Mouse (Mus musculus) gastrocnemius, postnatal 36 days (tissue): ENCODE data around the gene Hist1h1c. TPM values are rescaled to one million over a fixed set of nuclear protein-coding genes. Genes with fewer than 3 reads are reported as not detected.

ENCODE experiments used
- DNase-seq, 2 experiments: peaks; one replicate each; pipeline ENCODE4 v3.0.0; 2022
- intact Hi-C: fragments of 180-260 bp; cut with DNase I; formaldehyde crosslinking; loops from one replicate; pipeline ENCODE4 v1.15.1; 2025
- microRNA-seq, 2 experiments: library from miRNA; unstranded; fragments of <30 nt; microRNA quantifications; one replicate each; pipeline ENCODE4 v1.2.0; 2021
- total RNA-seq, 2 experiments: library from RNA; stranded (reverse); gene quantifications; 2 replicates each; pipeline ENCODE4 v1.2.3; 2021

Hist1h1c gene
- total RNA-seq, 2 experiments from 2014 or later: 188 to 225 TPM

DNA sequence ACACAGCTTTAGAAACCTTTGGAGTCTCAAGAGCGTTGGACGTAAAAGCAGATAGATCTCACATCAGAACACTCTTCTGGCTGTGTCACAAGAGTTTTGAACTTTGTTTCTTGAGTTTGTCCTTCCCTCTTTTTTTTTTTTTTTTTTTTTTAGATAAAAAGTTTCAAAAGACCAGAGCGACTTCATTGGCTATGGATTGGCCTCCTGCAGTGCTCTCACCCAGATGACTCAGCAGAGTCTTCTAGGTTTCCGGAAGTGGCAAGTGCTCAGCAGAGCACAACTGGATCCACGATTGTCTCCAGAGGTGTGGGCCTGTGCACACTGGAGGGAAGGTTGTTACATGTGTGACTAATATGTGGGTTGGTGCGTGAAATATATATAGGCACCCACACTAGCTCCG, 39.7 kb downstream of the Hist1h1c start:
- DNase-seq: no peak
- intact Hi-C loops: no loop called here

- DNase-seq: no peak
- intact Hi-C loops: no loop called here
Measured at GRCm38 (mm10) chr13:23779025-23779424, 40.4 kb downstream of the Hist1h1c start.

Small RNA genes lying within 50 kb of the gene (microRNA-seq; reads per million reads assigned to microRNA genes)
- gene Gm44314: 0 reads per million in 2 experiments
- gene Gm44484: 0 reads per million in 2 experiments

Other genes with a start within 250 kb of the Hist1h1c start
- not detected for gene Btn2a2, start 250.0 kb upstream of the Hist1h1c start, total RNA-seq
- gene Hist1h4h, start 207.8 kb upstream of the Hist1h1c start, total RNA-seq: 100 to 1,000 TPM; 130 to 153 TPM
- gene Hist1h2af, start 204.9 kb upstream of the Hist1h1c start, total RNA-seq: 10 to 100 TPM in 1 of 2 experiments, 1 to 10 TPM in 1; 7.7 to 11.5 TPM
- gene Hist1h3g, start 203.4 kb upstream of the Hist1h1c start, total RNA-seq: 1 to 10 TPM; 2.8 to 5.0 TPM
- 1 to 10 TPM; 1.7 to 2.1 TPM for gene Hist1h2bh, start 195.4 kb upstream of the Hist1h1c start, total RNA-seq
- gene Hist1h3f, start 194.8 kb upstream of the Hist1h1c start, total RNA-seq: 1 to 10 TPM; 5.5 to 6.4 TPM
- 10 to 100 TPM; 12.5 to 22.4 TPM for gene Hist1h4f, start 187.2 kb upstream of the Hist1h1c start, total RNA-seq
- 1 to 10 TPM; 1.6 to 2.0 TPM for gene Hist1h1d, start 185.5 kb upstream of the Hist1h1c start, total RNA-seq
- 10 to 100 TPM; 11.9 to 17.0 TPM for gene Hist1h3e, start 176.4 kb upstream of the Hist1h1c start, total RNA-seq
- 1 to 10 TPM; 1.6 to 2.8 TPM for gene Hist1h2ae, start 167.6 kb upstream of the Hist1h1c start, total RNA-seq
- 10 to 100 TPM; 15.3 to 21.1 TPM for gene Hist1h2bg, start 167.4 kb upstream of the Hist1h1c start, total RNA-seq
- gene Hist1h2bf, start 164.6 kb upstream of the Hist1h1c start, total RNA-seq: 1 to 10 TPM; 7.5 to 8.5 TPM
- 1 to 10 TPM; 1.2 to 2.2 TPM for gene Hist1h2ad, start 164.4 kb upstream of the Hist1h1c start, total RNA-seq
- 1 to 10 TPM; 2.8 to 4.8 TPM for gene Hist1h3d, start 163.0 kb upstream of the Hist1h1c start, total RNA-seq
- gene Hist1h4d, start 157.2 kb upstream of the Hist1h1c start, total RNA-seq: 10 to 100 TPM; 39.6 to 39.7 TPM
- gene Hist1h2be, start 117.7 kb upstream of the Hist1h1c start, total RNA-seq: 10 to 100 TPM; 16.6 to 18.7 TPM
- 10 to 100 TPM; 42.9 to 50.8 TPM for gene Hist1h1e, start 116.2 kb upstream of the Hist1h1c start, total RNA-seq
- 1 to 10 TPM; 1.3 to 1.4 TPM for gene Hist1h2ac, start 54.9 kb upstream of the Hist1h1c start, total RNA-seq
- gene Hist1h2bc, start 54.6 kb upstream of the Hist1h1c start, total RNA-seq: 10 to 100 TPM; 65.6 to 72.3 TPM
- not detected for gene Hist1h1t, start 43.0 kb upstream of the Hist1h1c start, total RNA-seq
- gene Hist1h4c, start 40.4 kb upstream of the Hist1h1c start, total RNA-seq: 10 to 100 TPM; 62.8 to 75.7 TPM
- 10 to 100 TPM; 17.6 to 27.0 TPM for gene Hfe, start 28.0 kb upstream of the Hist1h1c start, total RNA-seq
- gene Hist1h3c, start 6.8 kb downstream of the Hist1h1c start, total RNA-seq: 1 to 10 TPM; 4.5 to 4.6 TPM
- gene Hist1h2bb, start 7.9 kb downstream of the Hist1h1c start, total RNA-seq: 1 to 10 TPM; 5.1 to 7.0 TPM
- gene Hist1h2ab, start 12.3 kb downstream of the Hist1h1c start, total RNA-seq: 10 to 100 TPM in 1 of 2 experiments, 1 to 10 TPM in 1; 9.4 to 10.3 TPM
- gene Hist1h3b, start 13.5 kb downstream of the Hist1h1c start, total RNA-seq: 10 to 100 TPM; 14.2 to 14.3 TPM
- gene Hist1h4b, start 18.2 kb downstream of the Hist1h1c start, total RNA-seq: 1 to 10 TPM; 5.8 to 8.4 TPM
- gene Hist1h4a, start 22.4 kb downstream of the Hist1h1c start, total RNA-seq: 1 to 10 TPM; 6.4 to 7.2 TPM
- gene Hist1h3a, start 23.6 kb downstream of the Hist1h1c start, total RNA-seq: 10 to 100 TPM in 1 of 2 experiments, 1 to 10 TPM in 1; 9.9 to 14.4 TPM
- gene Hist1h1a, start 24.9 kb downstream of the Hist1h1c start, total RNA-seq: 1 to 10 TPM; 5.6 to 7.4 TPM
- gene Trim38, start 31.1 kb downstream of the Hist1h1c start, total RNA-seq: not detected
- gene Slc17a2, start 68.2 kb downstream of the Hist1h1c start, total RNA-seq: not detected
- gene Slc17a3, start 100.6 kb downstream of the Hist1h1c start, total RNA-seq: not detected
- gene Slc17a1, start 128.9 kb downstream of the Hist1h1c start, total RNA-seq: not detected
- gene Slc17a4, start 176.2 kb downstream of the Hist1h1c start, total RNA-seq: not detected
- gene Hist1h2ba, start 195.3 kb downstream of the Hist1h1c start, total RNA-seq: not detected
- gene Hist1h2aa, start 195.7 kb downstream of the Hist1h1c start, total RNA-seq: not detected